Mouse (Mus musculus) MEL (cell line): ENCODE results near the gene Zbtb1. TPM values are rescaled to one million over a fixed set of nuclear protein-coding genes. Genes with fewer than 3 reads are reported as not detected.
A peak's percentile ranks its signal among the peaks of the same experiment; 100 is the strongest.
"Not testable (repeated sequence)": the region's sequence is repeated elsewhere in the genome, so short reads cannot be mapped to it uniquely, and the experiment has no call there.

Experiments
- DNase-seq: peaks from one replicate; pipeline ENCODE4 v3.0.0; 2011; ENCODE audit warnings: low read depth, low spot score
- H3K27ac ChIP-seq: 2 replicates; pipeline ENCODE4 v1.5.1; 2012; ENCODE audit warnings: low read depth, mild to moderate bottlenecking, control low read depth, low read length, moderate library complexity; ENCODE audit not compliant: control insufficient read depth
- H3K27me3 ChIP-seq, 2 experiments: fragments of 150-350 bp in 1 of 2; sonication (generic) in 1 of 2; 2 replicates each; pipeline ENCODE4 v1.6.1; 2012; ENCODE audit warnings: low read length in 2 of 2, mild to moderate bottlenecking in 2 of 2, improper control_type of control experiment in 1 of 2, moderate library complexity in 1 of 2; ENCODE audit not compliant: insufficient read depth in 2 of 2, control insufficient read depth in 1 of 2
- H3K36me3 ChIP-seq, 2 experiments: 2 replicates each; pipeline ENCODE4 v1.6.1; 2012 to 2014; ENCODE audit warnings: low read length in 2 of 2, improper control_type of control experiment in 1 of 2, inconsistent platforms in 1 of 2, mild to moderate bottlenecking in 1 of 2; ENCODE audit not compliant: insufficient read depth in 2 of 2, control insufficient read depth in 1 of 2
- H3K4me1 ChIP-seq, 2 experiments: fragments of 150-350 bp in 1 of 2; sonication (generic) in 1 of 2; 2 replicates each; pipeline ENCODE4 v1.6.1; 2012; ENCODE audit warnings: low read length in 2 of 2, improper control_type of control experiment in 1 of 2, mild to moderate bottlenecking in 1 of 2; ENCODE audit not compliant: insufficient read depth in 2 of 2, control insufficient read depth in 1 of 2
- H3K4me3 ChIP-seq, 2 experiments: fragments of 150-350 bp in 1 of 2; sonication (generic) in 1 of 2; 2 replicates each; pipeline ENCODE4 v1.5.1; 2012; ENCODE audit warnings: low read depth in 2 of 2, low read length in 2 of 2, mild to moderate bottlenecking in 2 of 2, moderate library complexity in 2 of 2, control low read depth in 1 of 2, improper control_type of control experiment in 1 of 2; ENCODE audit not compliant: control insufficient read depth in 1 of 2, insufficient read depth in 1 of 2
- H3K79me2 ChIP-seq: 2 replicates; pipeline ENCODE4 v1.6.1; 2012; ENCODE audit warnings: mild to moderate bottlenecking, low read length, moderate library complexity; ENCODE audit not compliant: control insufficient read depth, poor library complexity, insufficient read depth
- H3K9ac ChIP-seq: 2 replicates; pipeline ENCODE4 v1.6.1; 2012; ENCODE audit warnings: low read depth, mild to moderate bottlenecking, control low read depth, low read length, moderate library complexity; ENCODE audit not compliant: control insufficient read depth, poor library complexity, severe bottlenecking
- H3K9me3 ChIP-seq: fragments of 150-350 bp; sonication (generic); replicated peaks from 2 replicates; pipeline ENCODE4 v1.6.1; 2012; ENCODE audit warnings: mild to moderate bottlenecking, low read length, improper control_type of control experiment, moderate library complexity; ENCODE audit not compliant: insufficient read depth
- CHD1 ChIP-seq: IDR thresholded peaks from 2 replicates; pipeline ENCODE4 v1.6.1; 2012; ENCODE audit warnings: low read depth, mild to moderate bottlenecking, inconsistent platforms, low read length, improper control_type of control experiment
- CHD2 ChIP-seq: IDR thresholded peaks from 2 replicates; pipeline ENCODE4 v1.6.1; 2011; ENCODE audit warnings: low read length, improper control_type of control experiment
- ELF1 ChIP-seq: IDR thresholded peaks from 2 replicates; pipeline ENCODE4 v1.6.1; 2014; ENCODE audit warnings: low read depth, mild to moderate bottlenecking, inconsistent platforms, low read length, improper control_type of control experiment, moderate library complexity
- EP300 ChIP-seq, 2 experiments: IDR thresholded peaks; 2 replicates each; pipeline ENCODE4 v1.6.1; 2011; ENCODE audit warnings: improper control_type of control experiment in 2 of 2, low read length in 2 of 2, low read depth in 1 of 2, mild to moderate bottlenecking in 1 of 2
- ETS1 ChIP-seq: IDR thresholded peaks from 2 replicates; pipeline ENCODE4 v1.6.1; 2012; ENCODE audit warnings: low read depth, mild to moderate bottlenecking, inconsistent platforms, low read length, improper control_type of control experiment, moderate library complexity
- GATA1 ChIP-seq: IDR thresholded peaks from 2 replicates; pipeline ENCODE4 v1.6.1; 2011; ENCODE audit warnings: low read depth, low read length, improper control_type of control experiment
- HCFC1 ChIP-seq: IDR thresholded peaks from 2 replicates; pipeline ENCODE4 v1.6.1; 2012; ENCODE audit warnings: low read depth, mild to moderate bottlenecking, inconsistent platforms, low read length, improper control_type of control experiment, moderate library complexity
- KAT2A ChIP-seq: conservative IDR thresholded peaks from 2 replicates; pipeline ENCODE4 v1.6.1; 2012; ENCODE audit warnings: low read depth, low read length, improper control_type of control experiment, inconsistent platforms
- MAZ ChIP-seq: IDR thresholded peaks from 2 replicates; pipeline ENCODE4 v1.6.1; 2012; ENCODE audit warnings: low read depth, mild to moderate bottlenecking, inconsistent platforms, low read length, improper control_type of control experiment
- MXI1 ChIP-seq: IDR thresholded peaks from 2 replicates; pipeline ENCODE4 v1.6.1; 2011; ENCODE audit warnings: mild to moderate bottlenecking, low read depth, low read length, improper control_type of control experiment
- MYC ChIP-seq: IDR thresholded peaks from 2 replicates; pipeline ENCODE4 v1.6.1; 2011; ENCODE audit warnings: low read depth, mild to moderate bottlenecking, low read length, improper control_type of control experiment, moderate library complexity
- NELFE ChIP-seq: IDR thresholded peaks from 2 replicates; pipeline ENCODE4 v1.6.1; 2011; ENCODE audit warnings: low read depth, low read length, improper control_type of control experiment
- NRF1 ChIP-seq: IDR thresholded peaks from 2 replicates; pipeline ENCODE4 v1.6.1; 2014; ENCODE audit warnings: low read depth, mild to moderate bottlenecking, inconsistent platforms, low read length, improper control_type of control experiment, moderate library complexity; ENCODE audit not compliant: poor library complexity, insufficient read depth, severe bottlenecking
- POLR2A ChIP-seq, 2 experiments: IDR thresholded peaks; 2 replicates each; pipeline ENCODE4 v1.6.1; 2011 to 2012; ENCODE audit warnings: low read length in 2 of 2, mild to moderate bottlenecking in 2 of 2, control low read depth in 1 of 2, improper control_type of control experiment in 1 of 2, low read depth in 1 of 2, moderate library complexity in 1 of 2; ENCODE audit not compliant: control insufficient read depth in 1 of 2, insufficient read depth in 1 of 2, poor library complexity in 1 of 2
- POLR2AphosphoS2 ChIP-seq: IDR thresholded peaks from 2 replicates; pipeline ENCODE4 v1.6.1; 2011; ENCODE audit warnings: low read length, improper control_type of control experiment
- RCOR1 ChIP-seq: IDR thresholded peaks from 2 replicates; pipeline ENCODE4 v1.6.1; 2012; ENCODE audit warnings: low read depth, mild to moderate bottlenecking, inconsistent platforms, low read length, improper control_type of control experiment
- SIN3A ChIP-seq: IDR thresholded peaks from 2 replicates; pipeline ENCODE4 v1.6.1; 2012; ENCODE audit warnings: low read length, improper control_type of control experiment, inconsistent platforms
- SMC3 ChIP-seq: IDR thresholded peaks from 2 replicates; pipeline ENCODE4 v1.6.1; 2011; ENCODE audit warnings: low read depth, low read length, improper control_type of control experiment
- TAL1 ChIP-seq: IDR thresholded peaks from 2 replicates; pipeline ENCODE4 v1.6.1; 2012; ENCODE audit warnings: mild to moderate bottlenecking, inconsistent platforms, low read length, moderate library complexity, mixed read lengths
- TBP ChIP-seq: IDR thresholded peaks from 2 replicates; pipeline ENCODE4 v1.8.0; 2011; ENCODE audit warnings: low read depth, low read length, improper control_type of control experiment
- TCF12 ChIP-seq: IDR thresholded peaks from 2 replicates; pipeline ENCODE4 v1.6.1; 2014; ENCODE audit warnings: low read depth, mild to moderate bottlenecking, inconsistent platforms, low read length, improper control_type of control experiment, moderate library complexity
- USF1 ChIP-seq: IDR thresholded peaks from 2 replicates; pipeline ENCODE4 v1.6.1; 2014; ENCODE audit warnings: low read depth, mild to moderate bottlenecking, inconsistent platforms, low read length, improper control_type of control experiment, moderate library complexity
- ZC3H11A ChIP-seq: IDR thresholded peaks from 2 replicates; pipeline ENCODE4 v1.6.1; 2012; ENCODE audit warnings: low read depth, mild to moderate bottlenecking, inconsistent platforms, low read length, improper control_type of control experiment
- ZMIZ1 ChIP-seq: IDR thresholded peaks from 2 replicates; pipeline ENCODE4 v1.6.1; 2012; ENCODE audit warnings: low read depth, mild to moderate bottlenecking, inconsistent platforms, low read length, improper control_type of control experiment, moderate library complexity
- ZNF384 ChIP-seq: IDR thresholded peaks from 2 replicates; pipeline ENCODE4 v1.6.1; 2012; ENCODE audit warnings: low read depth, mild to moderate bottlenecking, inconsistent platforms, low read length, improper control_type of control experiment
- polyA plus RNA-seq, 2 experiments: library from polyadenylated mRNA; stranded (reverse) in 1 of 2; unstranded in 1 of 2; fragments of >175 nt in 1 of 2; fragments of >200 nt in 1 of 2; gene quantifications; 2 replicates each; pipeline versions ENCODE4 v1.2.1 to v1.2.4; 2012; ENCODE audit warnings: low replicate concordance in 2 of 2, low read depth in 1 of 2; ENCODE audit not compliant: insufficient read length in 2 of 2, insufficient read depth in 1 of 2, missing spikeins in 1 of 2
- total RNA-seq: library from RNA; depleted of rRNA; stranded (reverse); fragments of 300-350 nt; gene quantifications from 2 replicates; pipeline ENCODE4 v1.2.3, GENCODE M21; 2012

The Zbtb1 gene
- total and polyA plus RNA-seq, 3 experiments: 5.1 to 7.0 TPM; not detected in 1

GRCm38 (mm10) chr12:76443488-76443887 is 73.4 kb downstream of the Zbtb1 start:
- TF ChIP-seq TBP: peak; percentile 95
- not testable (repeated sequence) for DNase-seq, H3K27me3 ChIP-seq

GRCm38 (mm10) chr12:76444359-76444772 is 74.3 kb downstream of the Zbtb1 start:
- no peaks in the 10 kb centered on the region for H3K9me3 ChIP-seq
- peak overlapping the region; percentile 75 for H3K27ac ChIP-seq
- H3K4me3 ChIP-seq: peak overlapping the region; percentile 79 to 82
- peak overlapping the region; percentile 72 for H3K9ac ChIP-seq
- H3K4me1 ChIP-seq: peaks cover 0 to 10% of the 10 kb centered on the region in 2 experiments; a peak in 3 of 4 replicates
- peak; percentile 95 for DNase-seq
- H3K79me2 ChIP-seq: peaks cover 40% of the 10 kb centered on the region
- TF ChIP-seq TBP (peak; percentile 93), RCOR1 (peak; percentile 42; the same call in 1 of the 2 replicates), GATA1 (peak; percentile 71), MYC (peak; percentile 29; the same call in 1 of the 2 replicates), MAZ (peak; percentile 67; the same call in 1 of the 2 replicates), TAL1 (no peak), CHD2 (peak; percentile 40), ZNF384 (peak; percentile 57), CHD1 (no peak), ELF1 (peak; percentile 96), ZMIZ1 (peak; percentile 66; the same call in 1 of the 2 replicates), USF1 (no peak), SIN3A (peak; percentile 69), HCFC1 (peak; percentile 84), MXI1 (0 out of 2 replicates have a peak, but pooled peaks have one; percentile 9), POLR2A (IDR thresholded peaks at IDR 0.05; ENCODE audit: control insufficient read depth in 1 of 2, insufficient read depth in 1 of 2, low read depth in 1 of 2, low read length in 2 of 2, poor library complexity in 1 of 2) (peak in 1 of 2 experiments; percentile 95), POLR2AphosphoS2 (peak; percentile 86), NELFE (peak; percentile 95), KAT2A (peak; percentile 53; the same call in 1 of the 2 replicates), ETS1 (peak; percentile 41; the same call in 1 of the 2 replicates), NRF1 (peak; percentile 94), SMC3 (no peak), ZC3H11A (no peak), EP300 (IDR thresholded peaks at IDR 0.05; ENCODE audit: low read depth in 1 of 2, low read length in 2 of 2) (no peak; a peak in 1 of 4 replicates), TCF12 (peak; percentile 62)
- TF ChIP-seq, all 39 proteins: peak for 19
- H3K36me3 ChIP-seq: peaks cover 14% of the 10 kb centered on the region in 2 experiments
- H3K27me3 ChIP-seq: no peaks in the 10 kb centered on the region

More at GRCm38 (mm10) chr12:76443488-76443887, 73.4 kb downstream of the Zbtb1 start:
- H3K4me3 ChIP-seq, H3K9ac ChIP-seq, H3K9me3 ChIP-seq, H3K4me1 ChIP-seq, H3K27ac ChIP-seq: not testable (repeated sequence)
- Histone ChIP-seq H3K36me3 (peaks cover 11 to 14% of the 10 kb centered on the region in 2 experiments), H3K79me2 (peaks cover 35% of the 10 kb centered on the region)
